Mouse (Mus musculus): Measurements from ENCODE around the gene Olfr213. TPM values are rescaled to one million over a fixed set of nuclear protein-coding genes. Genes with fewer than 3 reads are reported as not detected.
"Not testable (repeated sequence)": the region's sequence is repeated elsewhere in the genome, so short reads cannot be mapped to it uniquely, and the experiment has no call there.

Olfr213 gene
- not detected for total RNA-seq (2021)
- long read RNA-seq, experiment 1 = 0 reads
- long read RNA-seq, experiment 2 = 0 reads

- DNase-seq = no peak
Measured at GRCm38 (mm10) chr6:116538156-116538555, at the start of gene Olfr213. Gene Olfr213, plus strand, starts transcription at chr6:116538456.

- no peak for DNase-seq
Measured at GRCm38 (mm10) chr6:116488791-116489190, 49.5 kb upstream of the Olfr213 start, which contains the start of gene Olfr211. Gene Olfr211, plus strand, starts transcription at chr6:116489091.

GRCm38 (mm10) chr6:116493742-116494141 is 44.5 kb upstream of the Olfr213 start:
- no peak for DNase-seq

DNA sequence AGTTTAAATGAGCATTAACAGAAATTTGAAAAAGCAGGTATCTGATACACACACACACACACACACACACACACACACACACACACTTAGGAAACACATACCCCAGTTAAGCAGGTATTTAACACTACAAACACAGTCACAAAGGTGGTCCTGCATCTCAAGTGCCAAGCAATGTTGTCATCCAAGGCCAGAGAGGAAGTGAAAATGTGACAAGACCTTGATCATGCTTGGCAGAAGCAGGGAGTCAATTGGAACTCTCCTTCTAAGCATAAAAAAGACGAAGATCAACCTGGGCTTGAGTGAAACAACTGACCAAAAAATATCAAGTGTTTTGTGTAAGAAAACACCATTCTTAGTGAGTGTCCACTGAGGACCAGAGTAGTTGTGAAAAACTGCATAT is 42.3 kb upstream of the Olfr213 start:
- DNase-seq = no peak

DNA sequence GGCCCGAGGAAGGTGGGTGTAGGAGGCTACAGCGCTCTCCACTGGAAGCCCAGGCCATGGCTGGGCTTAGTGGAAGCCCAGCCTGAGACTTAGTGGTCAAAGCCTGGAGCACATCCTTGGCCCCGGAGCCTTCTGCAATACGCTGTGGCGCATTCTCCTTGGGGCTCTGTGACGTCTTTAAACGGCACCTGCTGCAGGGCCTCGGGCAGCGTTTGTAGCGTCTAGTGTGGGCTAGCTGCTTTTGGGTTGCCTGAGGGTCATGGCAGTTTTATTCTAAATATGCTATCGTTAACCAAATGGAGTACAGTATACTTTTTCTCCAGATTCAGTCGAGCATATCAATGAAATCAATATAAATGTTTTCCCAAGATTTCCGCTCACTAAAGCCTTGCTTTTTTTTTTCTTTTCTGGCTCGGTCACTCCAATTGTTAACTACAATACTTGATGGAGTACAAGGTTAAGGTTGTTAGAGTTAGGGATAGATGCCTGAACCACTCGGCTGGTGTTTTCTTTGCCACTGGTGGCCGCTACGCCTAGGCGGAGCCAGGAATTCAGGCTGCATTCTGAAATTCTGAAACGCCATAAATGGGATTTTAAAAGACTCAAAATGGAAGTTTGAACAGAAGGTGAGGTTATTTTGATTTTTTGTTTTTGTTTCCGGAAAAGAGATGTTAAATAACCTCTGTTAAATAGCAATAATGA is 31.8 kb upstream of the Olfr213 start, which contains the start of gene Olfr212:
Olfr212 (plus strand) TSS at position 215 of the 702 bp plus-strand sequence.
- DNase-seq = not testable (repeated sequence)

GRCm38 (mm10) chr6:116514832-116515231 is 23.4 kb upstream of the Olfr213 start:
- DNase-seq = no peak

GRCm38 (mm10) chr6:116542500-116542899 is 4.2 kb downstream of the Olfr213 start:
- DNase-seq = no peak

- not testable (repeated sequence) for DNase-seq
Measured at GRCm38 (mm10) chr6:116550841-116551240, 12.6 kb downstream of the Olfr213 start, which contains the start of gene Gm5580. Gene Gm5580, plus strand, starts transcription at chr6:116551141.

DNA sequence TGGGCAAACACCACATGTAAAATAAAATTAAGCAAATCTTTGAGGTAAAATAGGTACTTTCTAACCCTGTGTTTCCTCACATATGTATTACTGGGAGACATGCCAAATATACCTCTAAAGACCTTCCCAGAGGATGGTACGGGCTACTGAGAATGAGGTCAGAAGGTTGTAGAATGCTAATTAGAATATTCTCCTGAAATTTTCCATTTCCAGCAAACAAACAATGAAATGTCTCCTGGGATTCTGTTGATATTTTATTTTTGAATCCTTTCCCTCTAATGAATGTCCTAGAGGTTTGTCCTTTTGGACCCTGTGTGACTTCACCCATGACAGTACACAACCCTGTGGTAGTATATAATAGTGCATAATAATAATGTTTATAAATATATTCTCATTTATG is 15.7 kb downstream of the Olfr213 start, which contains the start of gene Olfr214:
Olfr214 (plus strand) TSS at position 301 of the 400 bp plus-strand sequence.
- DNase-seq = no peak

GRCm38 (mm10) chr6:116554952-116555351 is 16.7 kb downstream of the Olfr213 start:
- DNase-seq = no peak

DNA sequence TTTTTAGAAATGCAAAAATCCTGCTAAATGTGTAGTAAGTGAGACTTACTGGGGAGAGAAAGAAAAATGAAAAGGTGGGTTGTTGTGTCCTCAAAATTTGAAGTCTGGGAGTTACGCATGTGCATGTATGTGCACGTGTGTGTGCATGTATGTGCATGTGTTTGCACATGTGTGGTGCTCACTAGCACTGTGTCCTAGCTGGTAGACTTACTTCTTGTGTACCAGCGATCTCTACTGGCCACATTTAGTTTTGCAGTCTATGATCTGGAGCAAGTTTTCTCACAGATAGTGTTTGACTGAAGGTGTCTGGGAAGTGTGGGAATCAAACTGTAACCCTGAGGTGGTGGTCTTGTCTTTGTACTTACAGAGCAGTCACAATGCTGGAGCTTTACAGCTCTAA is 31.6 kb downstream of the Olfr213 start:
- DNase-seq = peak; percentile 4 to 10

- no peak for DNase-seq
Measured at GRCm38 (mm10) chr6:116584095-116584494, 45.8 kb downstream of the Olfr213 start, which contains the start of gene Olfr215. Gene Olfr215, minus strand, starts transcription at chr6:116584195.

Other genes starting within 250 kb of the Olfr213 start
- gene March8, start 200.4 kb upstream of the Olfr213 start, total RNA-seq (2021) = 10 to 100 TPM; 52.1 to 71.6 TPM
- gene Alox5, start 77.3 kb upstream of the Olfr213 start, total RNA-seq (2021) = 1 to 10 TPM; 1.4 to 1.8 TPM
- gene Olfr211, start 49.4 kb upstream of the Olfr213 start, total RNA-seq (2021) = not detected
- gene Olfr212, start 31.9 kb upstream of the Olfr213 start, total RNA-seq (2021) = under 1 TPM in 1 of 2 experiments, not detected in 1; 0.13 TPM
- 1 to 10 TPM; 3.0 to 4.5 TPM for gene Gm5580, start 12.7 kb downstream of the Olfr213 start, total RNA-seq (2021)
- gene Olfr214, start 15.8 kb downstream of the Olfr213 start, total RNA-seq (2021) = not detected
- gene Olfr215, start 45.7 kb downstream of the Olfr213 start, total RNA-seq (2021) = not detected
- gene Zfp422, start 90.5 kb downstream of the Olfr213 start, total RNA-seq (2021) = 10 to 100 TPM; 19.7 to 23.0 TPM
- 10 to 100 TPM in 1 of 2 experiments, 1 to 10 TPM in 1; 7.0 to 20.2 TPM for gene Depp1, start 112.2 kb downstream of the Olfr213 start, total RNA-seq (2021)
- 1 to 10 TPM; 2.8 to 4.7 TPM for gene Rassf4, start 135.5 kb downstream of the Olfr213 start, total RNA-seq (2021)
- gene Tmem72, start 178.5 kb downstream of the Olfr213 start, total RNA-seq (2021) = under 1 TPM; 0.07 TPM

Data from adrenal gland, postnatal 36 days (tissue).